Mouse (Mus musculus): ENCODE results near the gene Gm49601. TPM values are rescaled to one million over a fixed set of nuclear protein-coding genes. Genes with fewer than 3 reads are reported as not detected.

Gene Gm49601
- polyA plus RNA-seq, 1 experiment from 2014 or later: 2.4 TPM

- Histone ChIP-seq H3K27ac (replicated peaks; ENCODE audit: low read depth, low read length) (no peak overlapping the region), H3K9ac (ENCODE audit: low read depth, low read length) (peak overlapping the region; percentile 55), H3K4me1 (ENCODE audit: control insufficient read depth, insufficient read depth, low read length) (peaks cover 13% of the 10 kb centered on the region; the same call in 1 of the 2 replicates), H3K9me3 (ENCODE audit: control insufficient read depth, low read length) (no peaks in the 10 kb centered on the region), H3K4me3 (ENCODE audit: low read depth, low read length) (peak overlapping the region; percentile 50), H3K27me3 (replicated peaks; ENCODE audit: control insufficient read depth, insufficient read depth, low read length) (peaks cover 80% of the 10 kb centered on the region), H3K4me2 (ENCODE audit: low read depth, low read length) (peak overlapping the region; percentile 93), H3K36me3 (ENCODE audit: control insufficient read depth, insufficient read depth, low read length) (peaks cover 33% of the 10 kb centered on the region)
- DNase-seq (ENCODE audit: low spot score): no peak
- 4% methylated on average over 15 of the region's 74 CpGs for WGBS
- ATAC-seq (ENCODE audit: low read depth): peak; percentile 23
Measured at GRCm38 (mm10) chr16:18620601-18621361, 5.4 kb downstream of the Gm49601 start.

GRCm38 (mm10) chr16:18620201-18620600 lies 6.0 kb downstream of the Gm49601 start:
- 31% methylated on average over 6 of the region's 6 CpGs for WGBS
- Histone ChIP-seq H3K4me2 (ENCODE audit: low read depth, low read length) (peak overlapping the region; percentile 93), H3K4me1 (ENCODE audit: control insufficient read depth, insufficient read depth, low read length) (peaks cover 12% of the 10 kb centered on the region; the same call in 1 of the 2 replicates), H3K4me3 (ENCODE audit: low read depth, low read length) (peak overlapping the region; percentile 50), H3K9ac (ENCODE audit: low read depth, low read length) (no peak overlapping the region), H3K9me3 (ENCODE audit: control insufficient read depth, low read length) (no peaks in the 10 kb centered on the region), H3K27me3 (replicated peaks; ENCODE audit: control insufficient read depth, insufficient read depth, low read length) (peaks cover 74% of the 10 kb centered on the region), H3K27ac (replicated peaks; ENCODE audit: low read depth, low read length) (no peak overlapping the region), H3K36me3 (ENCODE audit: control insufficient read depth, insufficient read depth, low read length) (peaks cover 33% of the 10 kb centered on the region)
- DNase-seq (ENCODE audit: low spot score) (no peak), ATAC-seq (ENCODE audit: low read depth) (no peak)

- DNase-seq (ENCODE audit: low spot score): no peak
- H3K4me1 ChIP-seq (ENCODE audit: control insufficient read depth, insufficient read depth, low read length): peaks cover 12% of the 10 kb centered on the region; the same call in 1 of the 2 replicates
- no peak overlapping the region for H3K4me3 ChIP-seq (ENCODE audit: low read depth, low read length)
- whole genome bisulfite sequencing: 43% methylated on average over 4 of the region's 4 CpGs
- H3K27ac ChIP-seq (replicated peaks; ENCODE audit: low read depth, low read length): no peak overlapping the region
- no peak overlapping the region for H3K4me2 ChIP-seq (ENCODE audit: low read depth, low read length)
- ATAC-seq (ENCODE audit: low read depth): no peak
- H3K36me3 ChIP-seq (ENCODE audit: control insufficient read depth, insufficient read depth, low read length): peaks cover 22% of the 10 kb centered on the region
- no peak overlapping the region for H3K9ac ChIP-seq (ENCODE audit: low read depth, low read length)
- H3K27me3 ChIP-seq (replicated peaks; ENCODE audit: control insufficient read depth, insufficient read depth, low read length): peaks cover 63% of the 10 kb centered on the region
- no peaks in the 10 kb centered on the region for H3K9me3 ChIP-seq (ENCODE audit: control insufficient read depth, low read length)
Measured at GRCm38 (mm10) chr16:18619110-18619509, 7.1 kb downstream of the Gm49601 start.

- no peak overlapping the region for H3K4me2 ChIP-seq (ENCODE audit: low read depth, low read length)
- H3K9ac ChIP-seq (ENCODE audit: low read depth, low read length): no peak overlapping the region
- no peak for ATAC-seq (ENCODE audit: low read depth)
- H3K9me3 ChIP-seq (ENCODE audit: control insufficient read depth, low read length): no peaks in the 10 kb centered on the region
- peaks cover 55% of the 10 kb centered on the region for H3K27me3 ChIP-seq (replicated peaks; ENCODE audit: control insufficient read depth, insufficient read depth, low read length)
- 53% methylated on average over 2 of the region's 2 CpGs for WGBS
- no peak overlapping the region for H3K27ac ChIP-seq (replicated peaks; ENCODE audit: low read depth, low read length)
- H3K4me3 ChIP-seq (ENCODE audit: low read depth, low read length): no peak overlapping the region
- no peak for DNase-seq (ENCODE audit: low spot score)
- peaks cover 14% of the 10 kb centered on the region for H3K36me3 ChIP-seq (ENCODE audit: control insufficient read depth, insufficient read depth, low read length)
- H3K4me1 ChIP-seq (ENCODE audit: control insufficient read depth, insufficient read depth, low read length): peaks cover 12% of the 10 kb centered on the region; the same call in 1 of the 2 replicates
Measured at GRCm38 (mm10) chr16:18618297-18618696, 7.9 kb downstream of the Gm49601 start.

GRCm38 (mm10) chr16:18617370-18618065 lies 8.7 kb downstream of the Gm49601 start:
- Histone ChIP-seq H3K27ac (replicated peaks; ENCODE audit: low read depth, low read length) (no peak overlapping the region), H3K4me1 (ENCODE audit: control insufficient read depth, insufficient read depth, low read length) (peaks cover 12% of the 10 kb centered on the region; the same call in 1 of the 2 replicates), H3K27me3 (replicated peaks; ENCODE audit: control insufficient read depth, insufficient read depth, low read length) (peaks cover 47% of the 10 kb centered on the region), H3K4me2 (ENCODE audit: low read depth, low read length) (peak overlapping the region; percentile 59), H3K9ac (ENCODE audit: low read depth, low read length) (no peak overlapping the region), H3K9me3 (ENCODE audit: control insufficient read depth, low read length) (no peaks in the 10 kb centered on the region), H3K4me3 (ENCODE audit: low read depth, low read length) (peak overlapping the region; percentile 29), H3K36me3 (ENCODE audit: control insufficient read depth, insufficient read depth, low read length) (peaks cover 7% of the 10 kb centered on the region; the same call in 1 of the 2 replicates)
- DNase-seq (ENCODE audit: low spot score) (peak; percentile 88), ATAC-seq (ENCODE audit: low read depth) (peak; percentile 68)
- 2% methylated on average over 27 of the region's 27 CpGs for WGBS

- Histone ChIP-seq H3K4me1 (ENCODE audit: control insufficient read depth, insufficient read depth, low read length) (peaks cover 9% of the 10 kb centered on the region), H3K36me3 (ENCODE audit: control insufficient read depth, insufficient read depth, low read length) (no peaks in the 10 kb centered on the region), H3K4me2 (ENCODE audit: low read depth, low read length) (no peak overlapping the region), H3K27me3 (replicated peaks; ENCODE audit: control insufficient read depth, insufficient read depth, low read length) (peaks cover 5% of the 10 kb centered on the region), H3K27ac (replicated peaks; ENCODE audit: low read depth, low read length) (no peak overlapping the region), H3K9me3 (ENCODE audit: control insufficient read depth, low read length) (no peaks in the 10 kb centered on the region), H3K4me3 (ENCODE audit: low read depth, low read length) (no peak overlapping the region), H3K9ac (ENCODE audit: low read depth, low read length) (no peak overlapping the region)
- 77% methylated on average over 3 of the region's 3 CpGs for WGBS
- ATAC-seq (ENCODE audit: low read depth): no peak
- DNase-seq (ENCODE audit: low spot score): no peak
Measured at GRCm38 (mm10) chr16:18613301-18613700, 12.9 kb downstream of the Gm49601 start.

GRCm38 (mm10) chr16:18611752-18612151 lies 14.5 kb downstream of the Gm49601 start:
- H3K4me1 ChIP-seq (ENCODE audit: control insufficient read depth, insufficient read depth, low read length): peaks cover 8% of the 10 kb centered on the region
- H3K4me2 ChIP-seq (ENCODE audit: low read depth, low read length): no peak overlapping the region
- DNase-seq (ENCODE audit: low spot score) (no peak), ATAC-seq (ENCODE audit: low read depth) (no peak)
- H3K9me3 ChIP-seq (ENCODE audit: control insufficient read depth, low read length): no peaks in the 10 kb centered on the region
- H3K36me3 ChIP-seq (ENCODE audit: control insufficient read depth, insufficient read depth, low read length): no peaks in the 10 kb centered on the region
- H3K9ac ChIP-seq (ENCODE audit: low read depth, low read length): no peak overlapping the region
- 35% methylated on average over 13 of the region's 13 CpGs for whole genome bisulfite sequencing
- H3K27me3 ChIP-seq (replicated peaks; ENCODE audit: control insufficient read depth, insufficient read depth, low read length): no peaks in the 10 kb centered on the region
- H3K4me3 ChIP-seq (ENCODE audit: low read depth, low read length): no peak overlapping the region
- no peak overlapping the region for H3K27ac ChIP-seq (replicated peaks; ENCODE audit: low read depth, low read length)

- ATAC-seq (ENCODE audit: low read depth) (no peak), DNase-seq (ENCODE audit: low spot score) (no peak)
- Histone ChIP-seq H3K27me3 (replicated peaks; ENCODE audit: control insufficient read depth, insufficient read depth, low read length) (no peaks in the 10 kb centered on the region), H3K27ac (replicated peaks; ENCODE audit: low read depth, low read length) (no peak overlapping the region), H3K36me3 (ENCODE audit: control insufficient read depth, insufficient read depth, low read length) (no peaks in the 10 kb centered on the region), H3K9ac (ENCODE audit: low read depth, low read length) (no peak overlapping the region), H3K4me3 (ENCODE audit: low read depth, low read length) (no peak overlapping the region), H3K4me1 (ENCODE audit: control insufficient read depth, insufficient read depth, low read length) (peaks cover 15% of the 10 kb centered on the region), H3K4me2 (ENCODE audit: low read depth, low read length) (no peak overlapping the region), H3K9me3 (ENCODE audit: control insufficient read depth, low read length) (no peaks in the 10 kb centered on the region)
- 51% methylated on average over 2 of the region's 2 CpGs for WGBS
Measured at GRCm38 (mm10) chr16:18609099-18609498, 17.1 kb downstream of the Gm49601 start.
